Mouse (Mus musculus): ENCODE measurements around the gene Gm20838.
"Not testable (repeated sequence)": the region's sequence is repeated elsewhere in the genome, so short reads cannot be mapped to it uniquely, and the experiment has no call there.

Gm20838 gene

DNA sequence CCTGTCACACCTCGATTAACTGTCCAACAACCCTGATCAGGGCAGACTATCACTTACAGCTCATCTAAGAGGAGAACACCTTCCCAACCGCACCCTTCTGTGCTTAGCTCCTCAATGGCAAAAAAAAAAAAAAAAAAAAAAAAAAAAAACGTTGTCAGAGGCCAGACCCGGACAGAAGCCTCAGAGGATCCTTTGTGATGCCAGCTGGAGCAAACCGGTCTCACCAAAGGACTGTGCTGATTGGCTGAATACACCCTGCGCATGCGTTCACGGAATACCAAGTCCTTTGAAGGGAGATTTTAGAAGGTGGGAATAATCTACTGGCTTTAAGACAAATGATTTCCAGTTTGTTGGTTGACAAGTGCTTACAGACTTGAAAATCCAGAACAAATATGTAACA is at the start of gene Gm20838:
Gm20838 (minus strand) TSS at position 101 of the 400 bp plus-strand sequence.
- not testable (repeated sequence) for DNase-seq (ENCODE audit: inconsistent age in 2 of 2, low spot score in 1 of 2)

Measured in adrenal gland, adult (tissue).